Mouse (Mus musculus): ENCODE results near the gene Mpp4. TPM values are rescaled to one million over a fixed set of nuclear protein-coding genes. Genes with fewer than 3 reads are reported as not detected.

Mpp4 gene
- polyA plus RNA-seq (2015; fragmentation: Nextera tagmentation; extraction: Ambion mirVana), result 0.27 and 0.40 TPM in 2 replicates

DNA sequence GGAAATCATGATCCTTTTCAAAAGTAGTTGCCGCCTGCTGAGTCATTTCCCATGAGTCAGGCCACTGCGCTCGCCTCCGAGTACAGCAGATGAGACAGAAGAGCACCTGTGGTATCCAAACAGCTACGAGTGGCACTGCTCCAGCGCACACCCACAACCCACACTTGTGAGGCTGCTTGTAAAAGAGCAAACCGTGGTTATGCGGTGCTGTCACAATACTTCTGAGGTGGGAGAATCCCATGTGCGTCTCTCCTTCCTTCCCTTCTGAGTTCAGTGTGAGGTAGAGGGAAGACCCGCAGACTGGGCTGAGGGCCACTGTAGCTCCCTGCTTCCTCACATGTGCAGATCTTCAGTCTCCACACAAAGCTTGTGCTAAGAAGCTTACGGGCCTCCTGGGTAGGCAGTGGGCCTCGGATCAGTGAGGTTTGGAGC is at the start of gene Mpp4:
Mpp4 (minus strand) TSS at position 360 of the 432 bp plus-strand sequence.
- H3K4me1 ChIP-seq, result peaks cover 22% of the 10 kb centered on the region; the same call in 1 of the 2 replicates
- H3K4me2 ChIP-seq, result no peak within 1 kb of the TSS
- H3K4me3 ChIP-seq, result no peak within 1 kb of the TSS
- peaks cover 35% of the 10 kb centered on the region for H3K36me3 ChIP-seq (ENCODE audit: poor library complexity, severe bottlenecking)
- H3K27ac ChIP-seq, result no peak within 1 kb of the TSS
- H3K27me3 ChIP-seq, result no peaks in the 10 kb centered on the region
- no peak for ATAC-seq
- H3K9me3 ChIP-seq (replicated peaks), result no peaks in the 10 kb centered on the region
- no peak within 1 kb of the TSS for H3K9ac ChIP-seq
- WGBS, result 19% methylated on average over 12 of the region's 12 CpGs

DNA sequence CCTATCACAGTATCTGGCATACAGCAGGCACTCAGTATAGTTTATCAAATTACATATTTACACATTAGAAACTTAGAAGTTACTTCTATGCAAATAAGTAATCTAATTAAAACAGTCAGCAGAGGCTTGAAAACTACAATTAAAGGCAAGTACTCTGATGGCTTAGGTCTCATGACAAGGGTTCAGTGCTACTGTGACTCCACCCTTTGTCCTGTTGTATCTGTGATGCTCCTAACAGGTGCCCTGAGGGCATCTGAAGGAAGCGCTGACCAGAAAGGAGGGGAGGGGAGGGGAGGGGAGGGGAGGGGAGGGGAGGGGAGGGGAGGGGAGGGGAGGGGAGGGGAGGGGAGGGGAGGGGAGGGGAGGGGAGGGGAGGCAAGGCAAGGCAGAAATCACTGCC is 49.8 kb upstream of the Mpp4 start:
- H3K27ac ChIP-seq, result no peak overlapping the region
- WGBS, result no CpG with 5 or more reads among the region's 1 CpGs
- peaks cover 47% of the 10 kb centered on the region for H3K36me3 ChIP-seq (ENCODE audit: poor library complexity, severe bottlenecking)
- no peak overlapping the region for H3K4me3 ChIP-seq
- H3K9me3 ChIP-seq (replicated peaks), result no peaks in the 10 kb centered on the region
- H3K9ac ChIP-seq, result no peak overlapping the region
- no peak for ATAC-seq
- no peaks in the 10 kb centered on the region for H3K27me3 ChIP-seq
- no peak overlapping the region for H3K4me2 ChIP-seq
- H3K4me1 ChIP-seq, result no peaks in the 10 kb centered on the region

DNA sequence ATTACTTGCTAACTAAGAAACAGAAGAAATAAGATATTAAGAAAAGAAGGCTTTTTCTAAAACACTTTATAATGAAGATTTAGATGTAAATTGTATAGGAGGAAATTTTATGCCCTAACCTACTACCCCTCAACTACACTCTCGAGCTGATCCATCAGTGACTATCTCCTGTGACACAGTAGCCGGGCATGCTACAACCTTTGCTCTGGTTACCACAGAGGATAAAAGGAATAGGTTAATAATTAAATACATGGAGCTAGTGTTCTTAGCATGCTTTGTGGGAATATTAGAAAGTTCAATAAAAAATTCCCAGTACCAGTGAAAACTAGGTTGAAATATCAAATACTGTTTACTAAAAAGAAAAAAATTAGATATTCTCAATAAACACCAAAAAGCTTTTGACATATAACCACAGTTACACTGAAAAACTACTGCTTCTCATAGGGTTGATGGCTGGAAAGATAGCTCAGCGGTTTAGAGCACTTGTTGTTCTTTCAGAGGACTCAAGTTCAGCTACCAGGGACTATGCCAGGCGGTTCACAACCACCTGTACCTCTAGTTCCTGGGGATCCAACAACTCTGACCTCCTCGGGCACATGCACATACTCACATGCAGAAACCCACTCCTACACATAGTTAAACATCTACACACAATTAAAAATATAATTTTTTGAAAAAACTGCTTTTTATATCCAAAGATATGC is 49.0 kb upstream of the Mpp4 start:
- WGBS, result 86% methylated on average over 5 of the region's 5 CpGs
- ATAC-seq, result no peak
- Histone ChIP-seq H3K36me3 (ENCODE audit: poor library complexity, severe bottlenecking) (peaks cover 43% of the 10 kb centered on the region), H3K4me1 (no peaks in the 10 kb centered on the region), H3K9me3 (replicated peaks) (no peaks in the 10 kb centered on the region), H3K27ac (no peak overlapping the region), H3K9ac (no peak overlapping the region), H3K4me2 (no peak overlapping the region), H3K27me3 (no peaks in the 10 kb centered on the region), H3K4me3 (no peak overlapping the region)

DNA sequence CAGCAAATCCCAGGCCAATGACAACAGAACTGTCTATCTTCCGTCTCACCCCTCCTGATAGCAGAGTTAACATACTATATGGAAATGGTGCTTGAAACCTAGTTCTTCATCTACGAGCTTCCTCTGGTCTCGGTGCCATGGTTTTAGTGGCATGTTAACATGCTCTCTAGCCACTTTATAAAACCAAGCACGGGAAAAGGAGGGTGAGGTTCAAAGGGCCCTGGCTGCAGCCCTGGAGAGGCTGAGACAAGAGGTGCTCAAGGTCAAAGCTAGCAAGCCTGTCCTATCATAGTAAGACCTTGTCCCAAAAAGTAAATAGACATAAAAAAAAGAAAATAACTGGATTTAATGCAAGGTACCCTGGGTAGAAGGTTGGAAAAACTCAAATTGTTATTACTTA is 48.5 kb upstream of the Mpp4 start:
- Histone ChIP-seq H3K4me1 (no peaks in the 10 kb centered on the region), H3K4me3 (no peak overlapping the region), H3K27ac (no peak overlapping the region), H3K9ac (no peak overlapping the region), H3K4me2 (no peak overlapping the region), H3K27me3 (no peaks in the 10 kb centered on the region), H3K9me3 (replicated peaks) (no peaks in the 10 kb centered on the region), H3K36me3 (ENCODE audit: poor library complexity, severe bottlenecking) (peaks cover 42% of the 10 kb centered on the region)
- no peak for ATAC-seq
- 86% methylated on average over 4 of the region's 4 CpGs for WGBS

DNA sequence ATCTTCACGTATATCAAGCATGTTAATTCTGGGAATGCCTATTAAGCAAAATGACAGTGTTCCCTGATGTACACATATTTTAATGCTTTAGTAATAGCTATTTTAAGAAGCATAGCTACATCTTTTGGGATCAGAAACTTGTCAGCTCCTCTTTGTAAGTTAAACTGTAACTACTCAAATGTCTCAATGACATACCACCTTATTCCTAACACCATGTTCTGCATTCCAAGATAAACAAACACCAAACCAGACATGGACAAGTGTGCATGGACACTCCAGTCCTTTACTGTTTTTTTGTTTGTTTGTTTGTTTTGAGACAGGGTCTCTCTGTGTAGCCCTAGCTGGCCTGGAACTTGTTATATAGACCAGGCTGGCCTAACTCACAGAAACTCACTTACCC is 45.1 kb upstream of the Mpp4 start:
- WGBS, result 96% methylated on average over 1 of the region's 1 CpGs

DNA sequence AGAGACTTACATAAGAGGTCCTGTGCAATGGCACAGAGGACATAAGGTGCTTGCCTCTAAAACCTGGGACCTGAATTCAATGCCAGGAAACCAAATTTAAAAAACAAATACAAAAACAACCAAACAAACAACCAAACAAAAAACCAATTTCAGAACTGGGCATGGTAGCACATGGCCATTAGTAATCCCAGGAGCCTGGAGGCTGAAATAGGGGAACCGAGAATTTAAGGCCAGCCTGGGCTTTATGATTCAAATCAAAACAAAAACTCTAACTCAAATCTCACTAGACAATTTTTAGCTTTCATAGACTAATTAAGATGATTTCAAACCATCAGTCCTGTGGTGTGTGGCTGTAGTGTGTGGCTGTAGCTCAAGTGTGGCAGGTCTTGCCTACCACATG is 41.3 kb upstream of the Mpp4 start:
- no peaks in the 10 kb centered on the region for H3K27me3 ChIP-seq
- no peaks in the 10 kb centered on the region for H3K4me1 ChIP-seq
- WGBS, result 89% methylated on average over 1 of the region's 1 CpGs
- no peaks in the 10 kb centered on the region for H3K9me3 ChIP-seq (replicated peaks)
- H3K9ac ChIP-seq, result no peak overlapping the region
- H3K36me3 ChIP-seq (ENCODE audit: poor library complexity, severe bottlenecking), result peaks cover 42% of the 10 kb centered on the region
- H3K27ac ChIP-seq, result no peak overlapping the region
- no peak overlapping the region for H3K4me2 ChIP-seq
- ATAC-seq, result no peak
- no peak overlapping the region for H3K4me3 ChIP-seq

More for the DNA sequence above, 45.1 kb upstream of the Mpp4 start:
- no peaks in the 10 kb centered on the region for H3K9me3 ChIP-seq (replicated peaks)
- no peak overlapping the region for H3K4me3 ChIP-seq
- H3K27ac ChIP-seq, result no peak overlapping the region
- no peak overlapping the region for H3K4me2 ChIP-seq
- ATAC-seq, result no peak
- H3K4me1 ChIP-seq, result no peaks in the 10 kb centered on the region
- no peak overlapping the region for H3K9ac ChIP-seq
- no peaks in the 10 kb centered on the region for H3K27me3 ChIP-seq
- peaks cover 29% of the 10 kb centered on the region for H3K36me3 ChIP-seq (ENCODE audit: poor library complexity, severe bottlenecking)

DNA sequence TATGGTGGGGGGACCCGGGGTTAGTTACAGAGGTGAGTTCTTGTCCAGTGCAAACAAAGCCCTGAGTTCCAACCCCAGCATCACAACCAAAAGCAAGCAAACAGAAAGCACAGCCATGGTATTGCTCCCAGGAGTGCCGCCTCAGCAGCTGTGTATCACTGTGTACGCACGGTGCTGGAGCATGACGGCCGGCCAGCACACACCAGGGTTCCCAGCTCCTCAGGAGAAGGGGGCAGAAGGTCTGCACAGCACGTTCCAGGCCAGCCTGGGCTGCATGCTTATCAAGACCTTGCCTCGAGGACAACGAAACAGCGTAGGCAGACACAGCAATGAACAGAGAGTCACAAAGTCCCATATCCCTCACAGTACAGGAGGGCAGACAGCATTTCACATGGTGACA is 39.2 kb upstream of the Mpp4 start:
- ATAC-seq, result no peak
- Histone ChIP-seq H3K36me3 (ENCODE audit: poor library complexity, severe bottlenecking) (peaks cover 38% of the 10 kb centered on the region), H3K4me2 (no peak overlapping the region), H3K9ac (no peak overlapping the region), H3K4me3 (no peak overlapping the region), H3K4me1 (no peaks in the 10 kb centered on the region), H3K9me3 (replicated peaks) (no peaks in the 10 kb centered on the region), H3K27me3 (no peaks in the 10 kb centered on the region), H3K27ac (no peak overlapping the region)
- 91% methylated on average over 10 of the region's 10 CpGs for WGBS

DNA sequence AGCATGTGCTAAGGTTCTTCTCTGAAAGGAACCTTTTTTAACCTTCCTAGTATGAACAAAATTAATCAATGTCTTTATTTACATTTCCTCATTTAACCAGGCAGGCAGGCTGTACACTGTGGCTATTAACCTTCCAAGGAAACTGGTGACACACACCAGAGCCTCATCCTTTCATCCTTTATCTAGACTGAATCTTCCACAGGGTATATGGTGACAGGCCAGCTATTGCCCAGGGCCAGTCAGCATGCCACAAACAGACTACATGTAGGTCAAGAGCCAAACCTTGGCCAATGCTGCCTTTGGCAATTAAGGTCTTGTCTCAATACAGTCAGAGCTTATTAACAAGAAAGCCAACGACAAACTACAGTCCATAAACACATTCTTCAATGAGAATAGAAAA is 38.4 kb upstream of the Mpp4 start:
- no peaks in the 10 kb centered on the region for H3K9me3 ChIP-seq (replicated peaks)
- H3K27me3 ChIP-seq, result no peaks in the 10 kb centered on the region
- peaks cover 38% of the 10 kb centered on the region for H3K36me3 ChIP-seq (ENCODE audit: poor library complexity, severe bottlenecking)
- no peak overlapping the region for H3K9ac ChIP-seq
- no peak for ATAC-seq
- 85% methylated on average over 1 of the region's 1 CpGs for WGBS
- H3K4me1 ChIP-seq, result no peaks in the 10 kb centered on the region
- H3K27ac ChIP-seq, result no peak overlapping the region
- no peak overlapping the region for H3K4me2 ChIP-seq
- no peak overlapping the region for H3K4me3 ChIP-seq

DNA sequence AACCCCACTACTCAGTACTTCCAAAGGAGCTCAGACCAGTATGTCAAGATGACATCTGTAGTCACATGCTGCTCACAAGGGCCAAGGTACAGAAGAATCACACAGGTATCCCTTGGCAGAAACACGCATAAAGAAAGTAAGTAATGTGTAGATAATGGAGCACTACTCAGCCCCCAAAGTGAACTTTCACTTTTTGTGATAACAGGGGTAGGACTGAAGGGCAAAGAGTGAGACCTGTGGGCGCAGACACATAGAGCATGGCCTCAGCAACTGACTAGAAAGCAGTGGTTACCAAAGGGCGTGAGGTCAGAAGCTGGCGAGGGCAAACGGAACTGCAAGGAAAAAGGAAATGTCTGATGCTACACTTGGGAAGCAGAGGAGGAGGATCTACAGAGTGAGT is 37.8 kb upstream of the Mpp4 start:
- no peak for ATAC-seq
- WGBS, result 93% methylated on average over 5 of the region's 5 CpGs
- no peak overlapping the region for H3K4me3 ChIP-seq
- peaks cover 41% of the 10 kb centered on the region for H3K36me3 ChIP-seq (ENCODE audit: poor library complexity, severe bottlenecking)
- no peaks in the 10 kb centered on the region for H3K4me1 ChIP-seq
- no peaks in the 10 kb centered on the region for H3K27me3 ChIP-seq
- no peak overlapping the region for H3K4me2 ChIP-seq
- H3K27ac ChIP-seq, result no peak overlapping the region
- H3K9me3 ChIP-seq (replicated peaks), result no peaks in the 10 kb centered on the region
- no peak overlapping the region for H3K9ac ChIP-seq

DNA sequence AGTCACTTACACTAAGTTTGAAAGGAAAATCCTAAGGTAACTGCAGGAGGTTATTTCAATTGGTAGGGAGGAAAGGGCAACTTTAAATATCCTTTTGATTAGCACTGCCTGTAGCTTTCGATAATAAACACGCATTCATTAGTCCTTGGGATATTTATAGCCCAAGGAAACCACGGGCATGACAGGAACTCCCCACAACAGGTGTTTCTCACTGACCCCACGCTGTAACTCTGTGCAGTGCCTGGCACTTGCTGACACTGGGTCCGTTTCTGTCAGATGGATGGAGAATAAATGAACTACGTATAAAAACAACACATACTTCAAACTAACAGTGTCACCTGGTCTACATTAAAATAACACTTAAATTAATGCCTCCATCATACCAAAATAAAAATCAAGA is 31.8 kb upstream of the Mpp4 start:
- H3K9me3 ChIP-seq (replicated peaks), result no peaks in the 10 kb centered on the region
- H3K27me3 ChIP-seq, result no peaks in the 10 kb centered on the region
- H3K4me1 ChIP-seq, result no peaks in the 10 kb centered on the region
- H3K4me2 ChIP-seq, result no peak overlapping the region
- H3K9ac ChIP-seq, result no peak overlapping the region
- H3K4me3 ChIP-seq, result no peak overlapping the region
- no peak for ATAC-seq
- H3K36me3 ChIP-seq (ENCODE audit: poor library complexity, severe bottlenecking), result peaks cover 34% of the 10 kb centered on the region
- WGBS, result 69% methylated on average over 6 of the region's 6 CpGs
- H3K27ac ChIP-seq, result no peak overlapping the region

DNA sequence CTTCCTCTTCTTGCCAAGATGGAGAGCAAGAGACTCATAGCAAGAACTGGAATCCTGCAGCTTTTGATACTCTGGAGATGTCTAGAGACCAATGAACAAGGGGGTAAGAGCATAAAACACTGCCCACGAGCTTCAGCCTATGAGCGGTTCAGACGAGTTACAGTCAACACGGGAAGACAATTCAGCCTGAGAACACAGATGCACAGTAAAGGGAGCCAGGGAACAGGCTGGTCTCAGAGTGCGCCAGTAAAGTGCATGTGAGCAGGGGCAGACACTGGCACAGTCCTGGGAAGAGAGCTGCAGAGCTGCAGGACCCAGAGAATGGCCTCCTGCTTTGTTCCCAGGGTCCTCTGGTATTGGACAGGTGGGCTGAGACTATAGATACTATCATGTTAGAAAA is 24.6 kb upstream of the Mpp4 start:
- no peaks in the 10 kb centered on the region for H3K4me1 ChIP-seq
- no peak overlapping the region for H3K4me2 ChIP-seq
- no peak for ATAC-seq
- no peaks in the 10 kb centered on the region for H3K9me3 ChIP-seq (replicated peaks)
- H3K4me3 ChIP-seq, result no peak overlapping the region
- no peak overlapping the region for H3K9ac ChIP-seq
- peaks cover 45% of the 10 kb centered on the region for H3K36me3 ChIP-seq (ENCODE audit: poor library complexity, severe bottlenecking)
- H3K27me3 ChIP-seq, result no peaks in the 10 kb centered on the region
- 83% methylated on average over 5 of the region's 5 CpGs for WGBS
- H3K27ac ChIP-seq, result no peak overlapping the region

DNA sequence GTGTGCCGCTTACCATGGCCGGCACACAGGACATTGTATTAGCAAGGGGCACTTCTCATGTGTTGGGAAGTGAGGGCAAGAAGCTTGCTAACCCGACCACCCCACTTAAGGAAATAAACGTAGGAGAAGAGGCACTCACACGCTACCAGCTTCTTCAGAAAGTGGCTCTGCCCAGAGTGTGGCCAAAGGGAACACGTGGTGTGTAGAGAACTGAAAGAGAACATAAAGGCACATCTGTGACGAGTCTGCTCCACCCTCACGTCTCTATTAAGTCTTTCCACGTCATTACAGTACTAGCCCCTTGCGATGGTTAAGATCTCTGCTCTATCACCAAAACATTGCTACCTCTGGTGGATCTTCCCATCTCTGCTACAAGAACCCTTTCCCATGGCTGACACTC is 23.1 kb upstream of the Mpp4 start:
- Histone ChIP-seq H3K9ac (no peak overlapping the region), H3K27ac (no peak overlapping the region), H3K4me2 (no peak overlapping the region), H3K27me3 (no peaks in the 10 kb centered on the region), H3K9me3 (replicated peaks) (no peaks in the 10 kb centered on the region), H3K36me3 (ENCODE audit: poor library complexity, severe bottlenecking) (peaks cover 45% of the 10 kb centered on the region), H3K4me1 (no peaks in the 10 kb centered on the region), H3K4me3 (no peak overlapping the region)
- 88% methylated on average over 10 of the region's 10 CpGs for WGBS
- no peak for ATAC-seq

DNA sequence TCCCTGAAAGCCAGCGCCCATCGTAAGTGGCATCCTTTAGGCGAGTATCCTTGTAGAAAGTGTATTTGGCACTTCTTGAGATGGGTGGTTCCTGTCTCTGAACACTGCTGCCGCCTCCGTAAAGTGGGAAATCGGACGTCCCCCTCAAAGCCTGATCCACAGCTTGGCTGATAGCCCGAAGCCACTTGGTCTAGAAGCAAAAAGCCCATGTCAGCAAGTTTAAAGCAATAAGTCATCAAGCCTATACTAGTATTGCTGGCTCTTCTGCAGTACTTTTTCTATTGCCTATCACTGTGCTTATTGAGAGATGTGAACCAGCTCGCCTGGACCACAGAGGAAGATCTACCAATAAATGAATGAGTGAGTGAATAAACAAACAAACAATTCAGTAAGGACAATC is 22.2 kb upstream of the Mpp4 start:
- no peak for ATAC-seq
- Histone ChIP-seq H3K9me3 (replicated peaks) (no peaks in the 10 kb centered on the region), H3K27ac (no peak overlapping the region), H3K9ac (no peak overlapping the region), H3K4me3 (no peak overlapping the region), H3K27me3 (no peaks in the 10 kb centered on the region), H3K36me3 (ENCODE audit: poor library complexity, severe bottlenecking) (peaks cover 43% of the 10 kb centered on the region), H3K4me2 (no peak overlapping the region), H3K4me1 (no peaks in the 10 kb centered on the region)
- WGBS, result 92% methylated on average over 9 of the region's 9 CpGs

Data from forebrain, embryonic 13.5 days (tissue).